Mouse (Mus musculus): ENCODE measurements around the gene Rbm6.

Rbm6 gene

GRCm38 (mm10) chr9:107872350-107873098 is 513 bp downstream of the Rbm6 start:
- DNase-seq (ENCODE audit: low spot score) = peak; percentile 66

- DNase-seq (ENCODE audit: low spot score) = no peak
These were observed 7.0 kb downstream of the Rbm6 start for GRCm38 (mm10) chr9:107866081-107866480.

- DNase-seq (ENCODE audit: low spot score) = no peak
These were observed 8.5 kb downstream of the Rbm6 start for GRCm38 (mm10) chr9:107864493-107864892.

- DNase-seq (ENCODE audit: low spot score) = no peak
These were observed 14.7 kb downstream of the Rbm6 start for GRCm38 (mm10) chr9:107858343-107858742.

GRCm38 (mm10) chr9:107848922-107849321 is 24.1 kb downstream of the Rbm6 start:
- no peak for DNase-seq (ENCODE audit: low spot score)

- no peak for DNase-seq (ENCODE audit: low spot score)
These were observed 30.3 kb downstream of the Rbm6 start for GRCm38 (mm10) chr9:107842709-107843108.

- no peak for DNase-seq (ENCODE audit: low spot score)
These were observed 34.2 kb downstream of the Rbm6 start for GRCm38 (mm10) chr9:107838869-107839268.

- DNase-seq (ENCODE audit: low spot score) = no peak
These were observed 39.2 kb downstream of the Rbm6 start for GRCm38 (mm10) chr9:107833826-107834225.

- no peak for DNase-seq (ENCODE audit: low spot score)
These were observed 41.3 kb downstream of the Rbm6 start for GRCm38 (mm10) chr9:107831765-107832164.

GRCm38 (mm10) chr9:107812132-107812531 is 60.9 kb downstream of the Rbm6 start:
- no peak for DNase-seq (ENCODE audit: low spot score)

GRCm38 (mm10) chr9:107810985-107811384 is 62.1 kb downstream of the Rbm6 start:
- DNase-seq (ENCODE audit: low spot score) = no peak

- no peak for DNase-seq (ENCODE audit: low spot score)
These were observed 81.3 kb downstream of the Rbm6 start for GRCm38 (mm10) chr9:107791714-107792113.

- DNase-seq (ENCODE audit: low spot score) = no peak
These were observed 90.4 kb downstream of the Rbm6 start for GRCm38 (mm10) chr9:107782536-107783203.

GRCm38 (mm10) chr9:107776809-107777208 is 96.2 kb downstream of the Rbm6 start:
- DNase-seq (ENCODE audit: low spot score) = no peak

GRCm38 (mm10) chr9:107774411-107774810 is 98.6 kb downstream of the Rbm6 start:
- no peak for DNase-seq (ENCODE audit: low spot score)

GRCm38 (mm10) chr9:107771782-107772181 is 101.3 kb downstream of the Rbm6 start:
- no peak for DNase-seq (ENCODE audit: low spot score)

- DNase-seq (ENCODE audit: low spot score) = peak; percentile 70
These were observed 102.4 kb downstream of the Rbm6 start, which contains the start of gene Rbm5 for GRCm38 (mm10) chr9:107770374-107771290. TSS of gene Rbm5 (minus strand) at chr9:107770996.

- no peak for DNase-seq (ENCODE audit: low spot score)
These were observed 103.0 kb downstream of the Rbm6 start for GRCm38 (mm10) chr9:107770037-107770373.

- DNase-seq (ENCODE audit: low spot score) = no peak
These were observed 103.5 kb downstream of the Rbm6 start for GRCm38 (mm10) chr9:107769445-107770000.

- no peak for DNase-seq (ENCODE audit: low spot score)
These were observed 104.2 kb downstream of the Rbm6 start for GRCm38 (mm10) chr9:107768851-107769250.

- DNase-seq (ENCODE audit: low spot score) = no peak
These were observed 113.4 kb downstream of the Rbm6 start for GRCm38 (mm10) chr9:107759593-107759992.

GRCm38 (mm10) chr9:107750378-107750777 is 122.7 kb downstream of the Rbm6 start:
- DNase-seq (ENCODE audit: low spot score) = no peak
